Mouse (Mus musculus) heart, embryonic 14.5 days (tissue): ENCODE results near the gene Gadd45a. TPM values are rescaled to one million over a fixed set of nuclear protein-coding genes. Genes with fewer than 3 reads are reported as not detected.

Source experiments
- ATAC-seq: fragments of 200-750 bp; cut with Nextera tagmentation; 2 replicates; pipeline ENCODE4 v1.8.0; 2017; ENCODE audit warnings: low read depth, moderate TSS enrichment; ENCODE audit not compliant: insufficient number of reproducible peaks, insufficient read depth, low FRiP score
- H3K27ac ChIP-seq, 2 experiments: fragments of 200-500 bp in 1 of 2; fragments of 300-500 bp in 1 of 2; sonication (generic) in 1 of 2; replicated peaks in 1 of 2; 2 replicates each; pipeline ENCODE4 v1.5.1; 2012 to 2014; ENCODE audit warnings: low read depth in 2 of 2, low read length in 2 of 2, control low read depth in 1 of 2, mild to moderate bottlenecking in 1 of 2, mixed read lengths in 1 of 2; ENCODE audit not compliant: control insufficient read depth in 1 of 2, insufficient read depth in 1 of 2
- H3K27me3 ChIP-seq: fragments of 300-500 bp; sonication (generic); 2 replicates; pipeline ENCODE4 v1.6.1; 2014; ENCODE audit warnings: mild to moderate bottlenecking, low read length, control low read depth; ENCODE audit not compliant: control insufficient read depth, insufficient read depth
- H3K36me3 ChIP-seq: fragments of 300-500 bp; sonication (generic); 2 replicates; pipeline ENCODE4 v1.6.1; 2014; ENCODE audit warnings: mild to moderate bottlenecking, control low read depth, low read length, mixed read lengths; ENCODE audit not compliant: control insufficient read depth, insufficient read depth
- H3K4me1 ChIP-seq, 2 experiments: fragments of 200-500 bp in 1 of 2; fragments of 300-500 bp in 1 of 2; sonication (generic) in 1 of 2; 2 replicates each; pipeline ENCODE4 v1.6.1; 2012 to 2014; ENCODE audit warnings: low read length in 2 of 2, control low read depth in 1 of 2, mixed read lengths in 1 of 2; ENCODE audit not compliant: control insufficient read depth in 2 of 2, insufficient read depth in 2 of 2
- H3K4me2 ChIP-seq: fragments of 300-500 bp; sonication (generic); 2 replicates; pipeline ENCODE4 v1.6.1; 2014; ENCODE audit warnings: mild to moderate bottlenecking, low read length
- H3K4me3 ChIP-seq, 2 experiments: fragments of 200-500 bp in 1 of 2; fragments of 300-500 bp in 1 of 2; sonication (generic) in 1 of 2; 2 replicates each; pipeline ENCODE4 v1.5.1; 2012 to 2014; ENCODE audit warnings: low read length in 2 of 2, mild to moderate bottlenecking in 2 of 2, control low read depth in 1 of 2, low read depth in 1 of 2, moderate library complexity in 1 of 2; ENCODE audit not compliant: control insufficient read depth in 1 of 2, insufficient read depth in 1 of 2
- H3K9ac ChIP-seq: fragments of 300-500 bp; sonication (generic); 2 replicates; pipeline ENCODE4 v1.6.1; 2014; ENCODE audit warnings: mild to moderate bottlenecking, low read length
- H3K9me3 ChIP-seq: fragments of 300-500 bp; sonication (generic); 2 replicates; pipeline ENCODE4 v1.6.1; 2016; ENCODE audit warnings: low read length, control low read depth; ENCODE audit not compliant: control insufficient read depth
- WGBS: fragments of 180-500 bp; shearing (Covaris S2); extraction: QIAGEN DNeasy Blood & Tissue Kit; methylation state at CpG from one replicate; pipeline ENCODE4 v1.1.7; 2014; 5-methylcytosine and 5-hydroxymethylcytosine counted together
- polyA plus RNA-seq: library from polyadenylated mRNA; unstranded; fragments of >200 nt; fragmentation: Nextera tagmentation; extraction: Ambion mirVana; gene quantifications from 2 replicates; pipeline ENCODE4 v1.2.1, GENCODE M21; 2014

Gene Gadd45a
- polyA plus RNA-seq, 1 experiment from 2014 or later = 4.4 TPM

- no peak overlapping the region for H3K27ac ChIP-seq
- H3K27me3 ChIP-seq = no peaks in the 10 kb centered on the region
- 29% methylated on average over 9 of the region's 9 CpGs for WGBS
- no peak for ATAC-seq
- H3K9ac ChIP-seq = no peak overlapping the region
- H3K4me1 ChIP-seq = peaks cover 10 to 11% of the 10 kb centered on the region in 2 experiments
- no peaks in the 10 kb centered on the region for H3K36me3 ChIP-seq
- no peaks in the 10 kb centered on the region for H3K9me3 ChIP-seq
- H3K4me2 ChIP-seq = peak overlapping the region; percentile 11; the same call in 1 of the 2 replicates
- H3K4me3 ChIP-seq = no peak overlapping the region
Measured at GRCm38 (mm10) chr6:66992232-66992631, 45.0 kb downstream of the Gadd45a start.

- H3K27me3 ChIP-seq = no peaks in the 10 kb centered on the region
- H3K9ac ChIP-seq = no peak overlapping the region
- peaks cover 11 to 14% of the 10 kb centered on the region in 2 experiments for H3K4me1 ChIP-seq
- H3K4me3 ChIP-seq = no peak overlapping the region
- WGBS = 68% methylated on average over 3 of the region's 3 CpGs
- H3K36me3 ChIP-seq = no peaks in the 10 kb centered on the region
- no peak overlapping the region for H3K27ac ChIP-seq
- H3K9me3 ChIP-seq = no peaks in the 10 kb centered on the region
- no peak overlapping the region for H3K4me2 ChIP-seq
- ATAC-seq = no peak
Measured at GRCm38 (mm10) chr6:66989518-66989917, 47.7 kb downstream of the Gadd45a start.

- Histone ChIP-seq H3K4me3 (no peak overlapping the region), H3K4me1 (peaks cover 11 to 14% of the 10 kb centered on the region in 2 experiments), H3K9ac (no peak overlapping the region), H3K36me3 (no peaks in the 10 kb centered on the region), H3K4me2 (no peak overlapping the region), H3K9me3 (no peaks in the 10 kb centered on the region), H3K27me3 (no peaks in the 10 kb centered on the region), H3K27ac (no peak overlapping the region)
- WGBS = 90% methylated on average over 6 of the region's 6 CpGs
- ATAC-seq = no peak
Measured at GRCm38 (mm10) chr6:66989037-66989436, 48.2 kb downstream of the Gadd45a start.

GRCm38 (mm10) chr6:66988363-66988762, 48.9 kb downstream of the Gadd45a start:
- Histone ChIP-seq H3K9me3 (no peaks in the 10 kb centered on the region), H3K36me3 (no peaks in the 10 kb centered on the region), H3K9ac (no peak overlapping the region), H3K4me3 (no peak overlapping the region), H3K4me1 (peaks cover 11 to 14% of the 10 kb centered on the region in 2 experiments), H3K27me3 (no peaks in the 10 kb centered on the region), H3K4me2 (no peak overlapping the region), H3K27ac (no peak overlapping the region)
- 92% methylated on average over 9 of the region's 9 CpGs for WGBS
- no peak for ATAC-seq

DNA sequence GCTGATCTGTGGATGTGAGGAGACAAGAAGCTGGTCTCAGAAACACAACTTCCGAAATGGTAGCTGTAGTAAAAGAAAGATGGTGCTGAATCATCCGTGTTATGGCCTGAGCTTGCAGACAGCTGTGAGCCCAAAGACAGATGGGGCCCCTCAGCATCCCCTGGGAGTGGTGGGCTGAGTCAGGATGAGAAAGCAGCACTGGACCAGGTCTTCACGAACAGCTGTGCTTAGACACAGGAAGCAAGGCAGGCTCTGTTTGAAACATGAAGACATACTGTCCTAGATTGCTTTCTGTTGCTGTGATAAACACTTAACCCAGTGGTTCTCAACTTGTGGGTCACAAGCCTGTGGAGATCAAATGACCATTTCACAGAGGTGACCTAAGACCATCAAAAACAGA, 49.6 kb downstream of the Gadd45a start:
- H3K36me3 ChIP-seq = no peaks in the 10 kb centered on the region

DNA sequence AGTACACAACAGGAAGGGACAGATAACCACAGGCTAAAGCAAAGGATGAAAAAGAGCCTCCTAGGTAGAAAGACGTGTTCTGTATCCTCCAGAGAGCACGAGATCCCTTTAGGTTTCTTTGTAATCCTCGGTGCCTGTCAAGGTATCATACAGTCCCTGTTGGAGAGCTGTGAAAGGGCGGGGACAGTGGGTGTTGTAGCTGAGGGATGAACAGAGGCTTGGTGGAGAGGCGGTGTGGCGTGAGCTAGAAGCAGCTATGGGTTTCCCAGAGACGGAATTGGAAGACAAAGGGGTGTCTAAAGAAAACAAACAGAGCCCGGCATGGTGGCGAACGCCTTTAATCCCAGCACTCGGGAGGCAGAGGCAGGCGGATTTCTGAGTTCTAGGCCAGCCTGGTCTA, 51.2 kb downstream of the Gadd45a start:
- Histone ChIP-seq H3K4me3 (no peak overlapping the region), H3K9me3 (no peaks in the 10 kb centered on the region), H3K4me1 (peaks cover 0 to 4% of the 10 kb centered on the region in 2 experiments; a peak in 1 of 4 replicates), H3K4me2 (no peak overlapping the region), H3K9ac (no peak overlapping the region), H3K36me3 (no peaks in the 10 kb centered on the region), H3K27me3 (no peaks in the 10 kb centered on the region), H3K27ac (no peak overlapping the region)
- no peak for ATAC-seq
- 82% methylated on average over 12 of the region's 12 CpGs for WGBS

More for the DNA sequence above, 49.6 kb downstream of the Gadd45a start:
- Histone ChIP-seq H3K27me3 (no peaks in the 10 kb centered on the region), H3K9me3 (no peaks in the 10 kb centered on the region), H3K9ac (no peak overlapping the region), H3K4me3 (no peak overlapping the region), H3K4me2 (no peak overlapping the region), H3K4me1 (peaks cover 7 to 12% of the 10 kb centered on the region in 2 experiments), H3K27ac (no peak overlapping the region)
- 69% methylated on average over 3 of the region's 3 CpGs for WGBS
- ATAC-seq = no peak

- Histone ChIP-seq H3K36me3 (no peaks in the 10 kb centered on the region), H3K9ac (no peak overlapping the region), H3K4me3 (no peak overlapping the region), H3K9me3 (no peaks in the 10 kb centered on the region), H3K27ac (no peak overlapping the region), H3K27me3 (no peaks in the 10 kb centered on the region), H3K4me2 (no peak overlapping the region), H3K4me1 (peaks cover 0 to 4% of the 10 kb centered on the region in 2 experiments; a peak in 1 of 4 replicates)
- no peak for ATAC-seq
- 63% methylated on average over 7 of the region's 7 CpGs for WGBS
Measured at GRCm38 (mm10) chr6:66985500-66985899, 51.8 kb downstream of the Gadd45a start.
